Mouse (Mus musculus) liver, adult 2 months (tissue): Measurements from ENCODE around the gene Nxf1.

ENCODE experiments used
- CTCF ChIP-seq: fragments of 200-500 bp; IDR thresholded peaks from 2 replicates; pipeline ENCODE4 v1.5.1; 2011; ENCODE audit warnings: low read depth, low read length, control low read depth
- POLR2A ChIP-seq: fragments of 200-500 bp; IDR thresholded peaks from 2 replicates; pipeline ENCODE4 v1.6.1; 2011; ENCODE audit warnings: low read length, control low read depth; ENCODE audit not compliant: insufficient read depth; ENCODE audit errors: extremely low read depth

DNA sequence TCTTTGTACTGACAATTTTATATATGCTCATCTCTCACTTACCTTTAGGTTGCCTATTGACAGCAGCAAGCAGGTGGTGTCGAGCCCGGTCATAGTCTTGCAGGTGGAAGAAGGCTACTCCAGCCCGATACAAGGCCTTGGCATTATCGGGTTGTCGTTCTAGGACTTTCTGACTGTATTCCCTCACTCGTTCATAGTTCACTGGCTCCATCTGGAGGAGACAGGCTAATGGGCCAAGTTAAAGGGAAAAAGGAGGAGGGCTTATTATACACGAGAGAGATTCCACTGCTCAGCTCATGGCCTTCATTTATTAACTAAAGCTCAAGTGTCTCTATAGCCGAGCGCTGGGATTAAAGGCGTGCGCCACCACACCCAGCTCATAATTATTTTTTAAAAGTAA is 58.9 kb downstream of the Nxf1 start:
- TF ChIP-seq CTCF (no peak), POLR2A (no peak)
